Mouse (Mus musculus) gastrocnemius, adult 2 months (tissue): ENCODE results near the gene Cand2. TPM values are rescaled to one million over a fixed set of nuclear protein-coding genes. Genes with fewer than 3 reads are reported as not detected.

Experiments used
- DNase-seq: peaks from one replicate; pipeline ENCODE4 v3.0.0; 2022
- H3K27ac ChIP-seq: fragments of 200-600 bp; 2 replicates; pipeline ENCODE4 v1.8.1; 2022; ENCODE audit warnings: mild to moderate bottlenecking
- H3K4me3 ChIP-seq: fragments of 200-600 bp; 2 replicates; pipeline ENCODE4 v1.8.1; 2022; ENCODE audit warnings: mild to moderate bottlenecking, moderate library complexity
- CTCF ChIP-seq: fragments of 200-600 bp; IDR thresholded peaks from 2 replicates; pipeline ENCODE4 v1.8.1; 2022; ENCODE audit warnings: antibody characterized with exemption, mild to moderate bottlenecking, moderate library complexity
- intact Hi-C: fragments of 180-260 bp; cut with DNase I; formaldehyde crosslinking; loops from one replicate; pipeline ENCODE4 v1.15.1; 2025
- long read RNA-seq, 2 experiments: library from polyadenylated mRNA; stranded (forward); transcript quantifications; one replicate each; pipeline ENCODE4 v2.0.0; 2021
- total RNA-seq, 2 experiments: library from RNA; stranded (reverse); gene quantifications; 2 replicates each; pipeline ENCODE4 v1.2.3; 2021

Cand2 gene
- total RNA-seq = 10 to 100 TPM; 62.9 to 68.9 TPM
- long read RNA-seq, experiment 1, full-length matches to known transcripts = 95 of 140 reads
- long read RNA-seq, experiment 1, partial matches to known transcripts = 42 of 140 reads
- long read RNA-seq, experiment 1, other reads (novel, unspliced or antisense) = 3 of 140 reads
- long read RNA-seq, experiment 2, full-length matches to known transcripts = 64 of 111 reads
- long read RNA-seq, experiment 2, partial matches to known transcripts = 41 of 111 reads
- long read RNA-seq, experiment 2, other reads (novel, unspliced or antisense) = 6 of 111 reads

- TF ChIP-seq CTCF = no peak
- peak within 1 kb of the TSS; percentile 92 for H3K4me3 ChIP-seq
- H3K27ac ChIP-seq = peak within 1 kb of the TSS; percentile 96
- intact Hi-C loops = loop anchor here (5.0 to 10.0 kb wide), 2 partner anchors 47 to 170 kb away; partner anchors contain the start of gene Mkrn2
- peak; percentile 75 for DNase-seq
These were observed at the start of gene Cand2 for GRCm38 (mm10) chr6:115774501-115774921. Gene Cand2, plus strand, starts transcription at chr6:115774538.

GRCm38 (mm10) chr6:115727108-115727507 is 47.2 kb upstream of the Cand2 start:
- H3K4me3 ChIP-seq = no peak overlapping the region
- no peak overlapping the region for H3K27ac ChIP-seq
- DNase-seq = peak; percentile 65
- peak; percentile 85 for TF ChIP-seq CTCF
- intact Hi-C loops = loop anchor here (5.0 kb wide), 1 partner anchor 45 kb away; the partner anchor contains the start of gene Cand2

DNA sequence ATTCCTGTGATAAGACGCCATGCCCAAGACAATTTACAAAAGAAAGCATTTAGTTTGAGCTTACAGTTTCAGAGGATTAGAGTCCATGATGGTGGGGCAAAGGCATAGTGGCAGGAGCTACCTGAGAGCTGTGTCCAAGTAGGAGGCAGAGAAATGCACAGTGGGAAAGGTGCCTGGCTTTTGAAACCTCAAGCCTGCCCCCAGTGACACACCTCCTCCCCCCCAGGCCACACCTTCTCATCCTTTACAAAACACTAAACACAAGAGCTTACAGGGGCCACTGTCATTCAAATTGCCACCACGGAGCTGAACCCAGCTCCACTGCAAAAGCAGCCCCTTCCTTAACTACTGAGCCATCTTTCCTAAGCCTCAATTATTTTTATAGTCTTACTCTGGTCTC is 46.8 kb upstream of the Cand2 start:
- TF ChIP-seq CTCF = no peak
- no peak for DNase-seq
- Histone ChIP-seq H3K4me3 (no peak overlapping the region), H3K27ac (no peak overlapping the region)
- intact Hi-C loops = loop anchor here (5.0 kb wide), 1 partner anchor 45 kb away; the partner anchor contains the start of gene Cand2

- no peak for DNase-seq
- H3K27ac ChIP-seq = no peak overlapping the region
- peak overlapping the region; percentile 11 for H3K4me3 ChIP-seq
- intact Hi-C loops = no loop called here
- no peak for TF ChIP-seq CTCF
These were observed 43.6 kb upstream of the Cand2 start for GRCm38 (mm10) chr6:115730560-115731342.

- H3K4me3 ChIP-seq = no peak overlapping the region
- no peak overlapping the region for H3K27ac ChIP-seq
- intact Hi-C loops = no loop called here
- no peak for DNase-seq
- TF ChIP-seq CTCF = no peak
These were observed 41.9 kb upstream of the Cand2 start for GRCm38 (mm10) chr6:115732341-115732928.

DNA sequence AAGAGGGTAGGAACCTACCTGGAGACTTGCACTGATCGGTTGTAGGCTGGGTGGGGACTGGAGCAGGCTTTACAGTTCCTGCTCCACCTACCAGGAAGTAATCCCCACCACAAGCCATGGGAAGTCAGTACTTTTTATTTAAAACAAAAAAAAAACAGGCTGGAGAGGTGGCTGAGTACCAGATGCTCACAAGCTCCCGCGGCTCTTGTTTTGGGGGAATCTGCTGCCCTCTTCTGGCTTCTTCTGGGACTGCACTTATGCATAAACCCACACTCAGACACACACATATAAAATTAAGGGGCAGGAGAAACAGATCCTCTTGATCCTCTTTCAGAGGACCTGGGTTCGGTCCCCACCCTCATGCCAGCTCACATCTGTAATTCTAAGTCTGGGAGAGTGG is 39.4 kb upstream of the Cand2 start:
- H3K4me3 ChIP-seq = no peak overlapping the region
- peak; percentile 38 for DNase-seq
- TF ChIP-seq CTCF = peak; percentile 59
- intact Hi-C loops = no loop called here
- no peak overlapping the region for H3K27ac ChIP-seq

DNA sequence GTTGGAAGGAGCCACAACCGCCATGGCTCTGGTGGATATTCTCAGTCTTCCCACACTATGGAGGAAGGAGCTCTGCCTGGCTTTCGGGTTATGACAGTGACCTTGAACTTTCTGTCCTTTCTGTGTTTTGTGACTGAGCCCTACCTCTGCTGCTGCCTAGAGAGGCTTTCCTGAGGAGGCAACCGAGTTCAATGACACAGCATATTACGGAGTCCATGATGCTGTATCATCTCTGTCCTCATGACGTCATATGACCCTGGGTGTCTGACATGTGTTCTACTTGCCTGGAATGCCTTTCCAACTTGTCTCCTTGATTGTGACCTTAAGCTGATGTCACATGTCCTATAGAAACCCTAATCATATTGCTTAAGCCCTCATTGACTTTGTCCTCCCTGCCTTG is 35.3 kb upstream of the Cand2 start:
- Histone ChIP-seq H3K27ac (no peak overlapping the region), H3K4me3 (no peak overlapping the region)
- TF ChIP-seq CTCF = no peak
- no peak for DNase-seq
- intact Hi-C loops = no loop called here

GRCm38 (mm10) chr6:115743569-115743968 is 30.8 kb upstream of the Cand2 start:
- TF ChIP-seq CTCF = no peak
- intact Hi-C loops = no loop called here
- no peak for DNase-seq
- Histone ChIP-seq H3K27ac (no peak overlapping the region), H3K4me3 (no peak overlapping the region)

DNA sequence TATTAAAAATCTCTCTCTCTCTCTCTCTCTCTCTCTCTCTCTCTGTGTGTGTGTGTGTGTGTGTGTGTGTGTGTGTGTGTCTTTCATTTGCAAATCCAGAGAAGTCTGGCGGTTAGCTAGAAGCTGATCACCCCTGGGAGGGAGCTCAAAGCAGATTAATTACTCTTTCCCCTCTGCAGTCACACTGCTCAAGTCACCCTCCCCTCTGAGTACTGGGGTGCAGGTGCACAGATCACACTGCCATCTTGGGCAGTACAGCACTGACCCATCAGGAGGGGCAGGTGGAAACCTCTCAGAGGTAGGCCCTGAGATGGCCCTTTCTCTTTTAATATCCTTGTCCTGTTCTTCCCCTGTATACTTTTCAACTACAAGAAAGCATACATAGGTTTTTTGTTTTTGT is 28.0 kb upstream of the Cand2 start:
- TF ChIP-seq CTCF = no peak
- DNase-seq = no peak
- Histone ChIP-seq H3K27ac (no peak overlapping the region), H3K4me3 (no peak overlapping the region)
- intact Hi-C loops = no loop called here

DNA sequence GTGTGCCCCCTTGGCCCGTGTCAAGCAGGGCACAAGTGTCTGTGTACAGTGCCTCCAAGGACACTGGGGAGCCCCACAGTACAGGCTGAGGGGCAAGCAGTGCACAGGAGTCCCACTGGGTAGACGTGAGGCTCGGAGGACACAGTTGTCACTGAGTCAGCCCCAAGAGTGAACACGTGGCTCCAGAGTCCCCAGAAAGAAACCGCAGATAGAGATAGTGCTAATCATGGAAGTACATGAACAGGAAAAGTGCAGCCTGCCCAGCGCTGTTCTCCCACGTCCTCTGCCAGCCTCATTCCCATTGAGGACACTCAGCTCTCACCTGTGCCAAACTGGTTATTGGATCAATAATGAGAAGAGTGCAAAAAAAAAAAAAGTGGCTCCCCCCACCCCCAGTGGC is 18.8 kb upstream of the Cand2 start:
- no peak for DNase-seq
- intact Hi-C loops = no loop called here
- TF ChIP-seq CTCF = no peak
- Histone ChIP-seq H3K4me3 (no peak overlapping the region), H3K27ac (no peak overlapping the region)

GRCm38 (mm10) chr6:115758981-115759435 is 15.3 kb upstream of the Cand2 start:
- intact Hi-C loops = no loop called here
- Histone ChIP-seq H3K4me3 (no peak overlapping the region), H3K27ac (no peak overlapping the region)
- TF ChIP-seq CTCF = no peak
- no peak for DNase-seq

DNA sequence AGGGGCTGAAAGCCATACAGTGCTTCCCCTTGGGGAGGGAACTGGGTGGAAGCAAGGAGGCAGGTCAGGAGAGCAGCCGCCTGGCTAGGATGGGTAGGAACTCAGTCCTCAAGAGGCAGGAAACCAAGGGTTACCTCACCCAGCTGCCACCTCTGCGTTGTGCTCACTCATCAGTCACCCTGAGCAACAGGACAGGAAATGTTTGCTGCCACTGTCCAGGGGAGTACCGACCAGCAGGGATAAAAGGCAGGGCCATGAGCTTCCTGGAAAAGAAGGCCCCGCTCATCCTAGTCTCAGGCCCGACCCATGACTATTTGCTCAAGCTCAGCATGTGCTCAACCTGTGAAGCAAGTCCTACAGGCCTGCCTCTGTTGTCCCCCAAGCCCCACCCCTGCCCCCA is 14.9 kb upstream of the Cand2 start:
- no peak overlapping the region for H3K27ac ChIP-seq
- TF ChIP-seq CTCF = no peak
- H3K4me3 ChIP-seq = no peak overlapping the region
- intact Hi-C loops = no loop called here
- no peak for DNase-seq

GRCm38 (mm10) chr6:115760137-115760536 is 14.2 kb upstream of the Cand2 start:
- H3K27ac ChIP-seq = no peak overlapping the region
- no peak overlapping the region for H3K4me3 ChIP-seq
- TF ChIP-seq CTCF = no peak
- DNase-seq = no peak
- intact Hi-C loops = no loop called here
